Mouse (Mus musculus): Measurements from ENCODE around the gene Cd302.

Cd302 gene

DNA sequence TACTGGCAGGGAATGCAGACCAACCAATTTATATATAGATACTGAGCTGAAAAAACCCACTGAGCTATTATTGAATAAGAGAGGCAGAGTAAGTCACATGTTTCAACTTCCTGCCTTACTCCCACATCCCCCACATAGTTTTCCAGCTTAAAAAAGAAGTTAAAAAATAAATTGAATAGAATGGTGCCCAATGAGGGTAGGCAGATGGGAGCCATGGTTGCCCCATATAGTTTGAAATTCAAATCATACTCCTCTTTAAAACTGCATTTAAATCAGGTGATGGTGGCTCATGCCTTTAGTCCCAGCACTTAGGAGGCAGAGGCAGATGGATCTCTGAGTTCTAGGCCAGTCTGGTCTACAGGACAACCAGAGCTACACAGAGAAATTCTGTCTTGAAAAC is 30.8 kb downstream of the Cd302 start:
- DNase-seq (ENCODE audit: inconsistent ontology term) = no peak

- DNase-seq (ENCODE audit: inconsistent ontology term) = no peak
Observed at GRCm38 (mm10) chr2:60252782-60253181, 31.5 kb downstream of the Cd302 start.

DNA sequence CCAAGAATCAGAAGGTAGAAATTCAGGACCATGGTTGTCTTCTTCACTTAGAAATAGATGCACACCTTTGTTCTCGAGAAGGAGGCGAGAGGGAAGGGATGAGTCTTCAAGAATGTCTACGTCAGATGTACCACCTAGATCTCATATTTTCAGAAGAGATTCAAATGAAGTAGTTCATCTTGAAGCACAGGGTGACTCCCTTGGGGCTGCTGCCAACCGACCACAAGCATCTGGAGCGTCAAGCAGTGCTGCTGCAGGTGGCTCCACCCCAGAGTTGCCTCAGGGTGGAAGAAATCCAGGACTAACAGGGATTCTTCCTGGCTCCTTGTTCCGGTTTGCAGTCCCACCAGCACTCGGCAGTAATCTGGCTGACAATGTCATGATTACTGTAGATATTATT is 49.8 kb downstream of the Cd302 start:
- DNase-seq (ENCODE audit: inconsistent ontology term) = no peak

DNA sequence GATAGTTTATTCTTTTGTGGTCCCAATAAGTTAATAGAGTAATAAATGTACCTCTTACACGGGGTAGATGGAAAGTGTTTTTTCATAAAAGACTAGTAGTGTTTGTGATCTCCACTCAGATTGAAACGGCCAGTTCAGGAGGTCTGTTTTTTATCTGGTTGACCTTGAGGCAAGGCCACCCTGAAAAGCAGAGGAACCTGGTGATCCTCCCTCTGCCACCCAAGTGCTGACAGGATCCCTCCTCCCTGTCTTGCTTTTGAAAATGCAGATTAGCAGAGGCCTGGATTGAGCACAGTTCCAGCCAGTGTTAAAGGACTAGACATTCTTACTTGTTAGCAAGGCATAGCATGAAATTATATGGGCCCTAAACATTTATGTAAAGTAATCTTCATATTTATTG is 51.1 kb downstream of the Cd302 start:
- DNase-seq (ENCODE audit: inconsistent ontology term) = no peak

DNA sequence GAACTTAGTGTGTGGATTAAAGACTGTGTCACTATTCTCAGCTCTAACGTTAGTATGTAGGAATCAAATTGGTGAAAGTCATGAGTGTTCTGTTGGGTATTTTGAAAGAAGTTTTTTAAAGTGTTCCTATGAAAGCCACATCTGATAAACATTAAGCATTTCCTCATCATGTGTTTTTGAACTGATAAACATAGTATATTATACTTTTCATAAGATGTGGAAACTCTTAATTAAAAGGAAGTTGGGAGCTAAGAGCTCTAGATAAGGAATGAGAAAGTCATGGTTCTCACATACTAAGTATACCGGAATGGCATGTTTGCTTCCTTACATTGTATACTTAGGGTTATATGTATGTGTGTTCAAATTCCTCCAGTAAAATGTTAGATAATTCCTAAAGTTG is 53.9 kb downstream of the Cd302 start:
- DNase-seq (ENCODE audit: inconsistent ontology term) = no peak

- DNase-seq (ENCODE audit: inconsistent ontology term) = no peak
Observed at GRCm38 (mm10) chr2:60228470-60228869, 55.8 kb downstream of the Cd302 start.

DNA sequence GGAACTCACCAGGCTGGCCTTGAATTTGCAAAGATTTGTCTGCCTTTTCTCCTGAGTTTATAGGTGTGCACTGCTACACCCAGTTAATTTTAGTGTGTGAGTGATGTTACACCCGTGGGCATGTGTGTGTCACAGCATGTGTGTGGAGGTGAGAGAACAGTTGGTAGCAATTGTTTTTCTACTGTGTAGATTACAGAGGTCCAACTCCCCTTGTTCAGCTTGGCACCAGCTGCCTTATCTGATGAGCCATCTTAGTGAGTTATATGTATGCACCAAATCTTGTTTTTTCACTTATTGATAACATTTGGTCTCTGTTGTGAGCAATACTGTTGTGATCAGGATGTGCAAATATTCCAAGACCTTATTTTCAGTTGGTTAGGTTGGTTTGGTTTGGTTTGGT is 60.8 kb downstream of the Cd302 start:
- no peak for DNase-seq (ENCODE audit: inconsistent ontology term)

DNA sequence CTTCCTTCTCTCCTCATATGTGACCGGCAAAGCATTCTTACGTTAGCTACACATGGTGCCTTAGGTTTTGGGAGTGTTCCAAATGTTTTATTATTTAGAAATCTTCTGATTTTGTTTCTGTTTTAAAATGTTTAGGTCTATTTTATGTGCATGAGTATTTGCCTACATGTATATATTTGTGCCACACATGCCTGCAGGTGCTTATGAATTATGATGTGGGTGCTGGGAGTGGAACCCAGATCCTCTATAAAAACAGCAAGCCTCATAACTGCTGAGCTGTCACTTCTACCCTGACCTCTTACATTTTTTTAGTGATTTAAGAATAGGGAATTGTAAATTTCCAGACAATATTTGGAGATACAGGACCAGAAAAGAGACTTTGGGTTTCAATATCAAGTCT is 62.3 kb downstream of the Cd302 start:
- DNase-seq (ENCODE audit: inconsistent ontology term) = no peak

GRCm38 (mm10) chr2:60221236-60221635 is 63.1 kb downstream of the Cd302 start:
- no peak for DNase-seq (ENCODE audit: inconsistent ontology term)

- DNase-seq (ENCODE audit: inconsistent ontology term) = no peak
Observed at GRCm38 (mm10) chr2:60217620-60218019, 66.7 kb downstream of the Cd302 start.

GRCm38 (mm10) chr2:60216547-60217153 is 67.6 kb downstream of the Cd302 start:
- no peak for DNase-seq (ENCODE audit: inconsistent ontology term)

DNA sequence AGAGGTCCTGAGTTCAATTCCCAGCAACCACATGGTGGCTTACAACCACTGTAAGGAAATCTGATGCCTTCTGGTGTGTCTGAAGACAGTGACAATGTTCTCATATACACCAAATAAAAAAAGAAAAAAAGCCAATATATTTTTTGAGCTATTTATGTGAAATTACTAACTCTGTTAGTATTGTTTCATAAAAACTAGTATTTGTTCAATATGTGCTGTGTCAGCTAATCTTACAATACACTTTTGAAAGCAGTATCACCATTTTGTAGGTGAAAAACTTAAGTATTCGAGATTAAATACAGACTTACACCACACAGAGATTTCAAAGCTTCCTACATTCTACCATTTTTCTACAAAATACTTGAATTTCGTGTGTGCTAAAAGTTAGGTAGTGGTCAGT is 69.6 kb downstream of the Cd302 start:
- DNase-seq (ENCODE audit: inconsistent ontology term) = no peak

DNA sequence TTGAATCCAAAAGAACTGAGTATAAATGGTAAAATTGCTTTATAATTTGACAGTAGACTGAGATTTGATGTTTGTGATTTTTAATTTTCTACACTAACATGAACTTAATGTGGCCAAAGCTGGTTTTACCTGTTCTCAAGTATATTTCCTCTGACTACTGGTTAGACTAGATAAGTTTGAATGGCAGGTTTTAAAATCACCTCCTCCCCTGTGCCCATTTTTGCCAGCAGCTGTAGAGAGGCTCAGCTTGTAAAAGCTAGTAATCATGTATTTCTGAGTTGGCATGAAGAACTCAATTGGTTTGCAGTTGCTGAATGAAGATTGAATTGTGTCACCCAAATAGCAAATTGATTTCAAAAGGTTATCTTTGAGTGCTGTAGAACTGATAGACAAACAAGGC is 71.8 kb downstream of the Cd302 start:
- DNase-seq (ENCODE audit: inconsistent ontology term) = no peak

DNA sequence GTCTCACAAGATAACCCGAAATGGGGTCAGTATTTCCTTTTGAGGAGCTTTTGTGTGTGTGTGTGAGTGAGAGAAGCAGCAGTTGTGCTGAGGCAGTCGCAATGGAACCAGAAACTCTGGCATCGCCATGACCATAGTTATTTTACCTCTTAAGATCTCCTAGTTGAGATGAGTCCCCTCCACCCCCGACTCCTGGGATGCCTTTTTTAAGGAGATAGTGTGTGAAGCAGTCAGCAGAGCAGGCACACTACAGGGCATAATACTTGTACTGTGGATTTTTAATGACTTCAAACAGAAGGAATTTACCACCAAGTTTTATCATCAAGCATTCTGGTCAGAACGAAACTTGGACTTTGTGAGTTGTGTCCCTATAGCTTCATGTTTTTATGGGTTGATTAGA is 73.5 kb downstream of the Cd302 start:
- peak; percentile 28 for DNase-seq (ENCODE audit: inconsistent ontology term)

DNA sequence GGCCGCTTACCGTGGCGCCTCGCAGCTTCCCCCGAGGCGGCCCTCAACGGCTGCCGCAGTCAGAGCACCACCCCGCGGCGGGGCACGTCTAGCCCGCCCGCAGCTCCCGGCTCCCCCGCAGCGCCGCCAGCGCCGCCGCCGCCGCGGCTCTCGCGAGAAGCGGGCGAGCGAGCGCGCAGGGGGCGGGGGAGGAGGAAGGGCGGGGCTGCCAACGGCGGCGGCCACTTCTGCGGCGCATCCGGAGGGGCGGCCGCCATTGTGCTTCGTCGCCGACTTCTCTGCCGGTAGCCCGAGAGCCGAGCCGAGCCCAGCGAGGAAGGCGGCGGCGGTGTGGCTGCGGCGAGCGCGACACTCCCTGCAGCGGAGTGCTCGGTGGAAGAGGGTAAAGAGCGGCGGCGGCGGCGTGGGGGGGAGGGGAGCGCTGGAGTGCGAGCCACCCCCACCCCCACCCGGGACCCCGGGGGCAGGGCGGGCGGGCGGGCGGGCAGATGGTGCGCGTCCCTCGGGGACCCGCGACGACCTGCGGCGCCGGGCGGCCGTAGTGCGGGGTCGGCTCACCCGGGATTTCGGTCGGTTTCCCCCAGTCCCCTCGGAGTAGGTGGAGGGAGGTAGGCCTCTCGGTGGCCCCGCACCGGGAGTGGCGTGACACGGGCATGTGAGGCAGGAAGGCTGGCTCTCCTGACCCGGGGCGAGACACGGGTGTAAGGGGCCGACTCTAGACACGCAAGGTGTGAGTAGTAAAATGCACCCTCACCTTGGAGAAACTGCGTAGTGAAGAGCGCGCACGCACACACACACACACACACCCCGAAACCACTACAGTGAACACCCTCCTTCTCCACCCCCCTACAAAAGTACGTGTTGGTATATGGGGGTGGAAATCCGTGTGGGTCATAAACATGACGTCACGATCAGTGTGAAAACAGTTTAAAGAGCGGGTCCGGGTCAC is 74.3 kb downstream of the Cd302 start, which contains the start of the genes Baz2b and March7:
Baz2b (minus strand) TSS at position 137 of the 949 bp plus-strand sequence.
March7 (plus strand) TSS at position 185 of the 949 bp plus-strand sequence.
- peak; percentile 95 for DNase-seq (ENCODE audit: inconsistent ontology term)

- peak; percentile 71 for DNase-seq (ENCODE audit: inconsistent ontology term)
Observed at GRCm38 (mm10) chr2:60209122-60209611, 75.1 kb downstream of the Cd302 start.

- no peak for DNase-seq (ENCODE audit: inconsistent ontology term)
Observed at GRCm38 (mm10) chr2:60205795-60206194, 78.5 kb downstream of the Cd302 start.

DNA sequence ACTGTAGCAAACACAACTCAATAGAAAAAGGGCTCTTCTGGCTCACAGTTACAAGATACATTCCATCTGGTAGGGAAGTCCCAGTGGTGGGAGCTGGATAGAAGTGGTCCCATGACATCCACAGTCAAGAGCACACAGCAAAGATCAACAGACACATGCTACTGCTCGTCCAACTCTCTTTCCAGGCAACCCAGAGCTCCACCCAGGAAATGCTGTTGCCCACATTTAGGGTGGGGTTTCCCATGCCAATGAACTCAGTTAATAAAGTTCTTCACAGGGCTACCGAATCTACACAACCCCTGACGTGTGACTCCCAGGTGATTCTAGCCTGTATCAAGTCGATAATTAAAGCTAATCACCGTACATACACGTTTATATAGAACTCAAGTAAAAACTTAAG is 80.1 kb downstream of the Cd302 start:
- DNase-seq (ENCODE audit: inconsistent ontology term) = no peak

DNA sequence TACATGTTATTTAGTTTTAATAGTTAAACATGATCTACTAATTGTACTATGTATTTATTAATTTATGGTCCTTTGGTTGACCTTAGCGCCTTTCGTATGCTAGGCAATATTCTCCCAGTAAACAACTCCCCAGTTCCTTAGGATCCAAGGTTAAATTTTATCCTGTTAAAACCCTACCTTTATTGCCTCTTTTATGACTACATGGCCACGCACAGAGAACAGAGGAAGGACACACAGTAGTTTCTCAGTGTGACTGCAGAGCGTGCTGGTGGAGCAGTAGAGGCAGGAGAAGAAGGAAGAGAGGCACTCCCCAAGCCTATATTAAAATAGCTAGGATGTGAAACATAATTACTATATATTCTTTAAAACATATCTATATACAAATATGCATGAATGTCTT is 80.6 kb downstream of the Cd302 start:
- DNase-seq (ENCODE audit: inconsistent ontology term) = no peak

- DNase-seq (ENCODE audit: inconsistent ontology term) = no peak
Observed at GRCm38 (mm10) chr2:60202900-60203530, 81.3 kb downstream of the Cd302 start.
